Mouse (Mus musculus): ENCODE measurements around the gene Gm17018. TPM values are rescaled to one million over a fixed set of nuclear protein-coding genes. Genes with fewer than 3 reads are reported as not detected.

The Gm17018 gene
- total RNA-seq, 2 experiments from 2014 or later: 55.4 to 65.4 TPM

GRCm38 (mm10) chr19:45627036-45627435 is 66.6 kb downstream of the Gm17018 start:
- no peak for DNase-seq (ENCODE audit: low spot score in 2 of 2)
- H3K27ac ChIP-seq: no peak overlapping the region
- no peak for TF ChIP-seq CTCF (conservative IDR thresholded peaks at IDR 0.05)
- H3K4me3 ChIP-seq: no peak overlapping the region

- no peak for DNase-seq (ENCODE audit: low spot score in 2 of 2)
- H3K27ac ChIP-seq: no peak overlapping the region
- H3K4me3 ChIP-seq: no peak overlapping the region
- TF ChIP-seq CTCF (conservative IDR thresholded peaks at IDR 0.05): no peak
These were observed 68.2 kb downstream of the Gm17018 start for GRCm38 (mm10) chr19:45628649-45629048.

DNA sequence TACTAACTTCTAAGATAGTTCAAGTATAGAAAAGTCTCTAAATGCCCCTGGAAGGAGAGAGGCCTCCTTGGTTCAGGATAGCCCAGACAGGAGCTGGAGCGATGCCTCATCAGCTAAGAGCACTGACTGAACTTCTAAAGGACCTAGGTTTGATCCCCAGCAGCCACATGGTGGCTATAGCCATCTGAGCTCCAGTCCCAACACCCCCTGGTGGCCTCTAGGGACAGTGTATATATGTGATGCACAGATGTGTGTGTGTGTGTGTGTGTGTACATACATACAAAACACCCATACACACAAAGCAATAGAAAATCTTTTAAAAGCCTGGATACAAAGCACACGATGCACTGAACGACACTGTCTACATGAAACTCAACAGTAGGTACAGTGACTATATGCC is 68.8 kb downstream of the Gm17018 start:
- no peak overlapping the region for H3K27ac ChIP-seq
- no peak for DNase-seq (ENCODE audit: low spot score in 2 of 2)
- no peak overlapping the region for H3K4me3 ChIP-seq
- peak; percentile 57 for TF ChIP-seq CTCF (conservative IDR thresholded peaks at IDR 0.05)

Other genes with a start within 250 kb of the Gm17018 start
- gene Btrc, start 196.9 kb upstream of the Gm17018 start, total RNA-seq (2021): 10 to 100 TPM; 92.9 to 93.9 TPM
- 1 to 10 TPM; 9.9 TPM for gene Poll, start 84 bp upstream of the Gm17018 start, total RNA-seq (2021)
- 10 to 100 TPM; 35.4 to 38.7 TPM for gene Fbxw4, start 99.7 kb downstream of the Gm17018 start, total RNA-seq (2021)
- gene Fgf8, start 182.3 kb downstream of the Gm17018 start, total RNA-seq (2021): not detected
- gene Npm3, start 189.0 kb downstream of the Gm17018 start, total RNA-seq (2021): 1 to 10 TPM; 7.3 to 9.7 TPM
- gene Mgea5, start 223.2 kb downstream of the Gm17018 start, total RNA-seq (2021): 100 to 1,000 TPM; 166 to 170 TPM